Mouse (Mus musculus): Measurements from ENCODE around the gene Chdh. TPM values are rescaled to one million over a fixed set of nuclear protein-coding genes. Genes with fewer than 3 reads are reported as not detected.

The Chdh gene
- polyA plus RNA-seq (2015; fragmentation: Nextera tagmentation; extraction: Ambion mirVana): 0.43 and 0.53 TPM in 2 replicates

DNA sequence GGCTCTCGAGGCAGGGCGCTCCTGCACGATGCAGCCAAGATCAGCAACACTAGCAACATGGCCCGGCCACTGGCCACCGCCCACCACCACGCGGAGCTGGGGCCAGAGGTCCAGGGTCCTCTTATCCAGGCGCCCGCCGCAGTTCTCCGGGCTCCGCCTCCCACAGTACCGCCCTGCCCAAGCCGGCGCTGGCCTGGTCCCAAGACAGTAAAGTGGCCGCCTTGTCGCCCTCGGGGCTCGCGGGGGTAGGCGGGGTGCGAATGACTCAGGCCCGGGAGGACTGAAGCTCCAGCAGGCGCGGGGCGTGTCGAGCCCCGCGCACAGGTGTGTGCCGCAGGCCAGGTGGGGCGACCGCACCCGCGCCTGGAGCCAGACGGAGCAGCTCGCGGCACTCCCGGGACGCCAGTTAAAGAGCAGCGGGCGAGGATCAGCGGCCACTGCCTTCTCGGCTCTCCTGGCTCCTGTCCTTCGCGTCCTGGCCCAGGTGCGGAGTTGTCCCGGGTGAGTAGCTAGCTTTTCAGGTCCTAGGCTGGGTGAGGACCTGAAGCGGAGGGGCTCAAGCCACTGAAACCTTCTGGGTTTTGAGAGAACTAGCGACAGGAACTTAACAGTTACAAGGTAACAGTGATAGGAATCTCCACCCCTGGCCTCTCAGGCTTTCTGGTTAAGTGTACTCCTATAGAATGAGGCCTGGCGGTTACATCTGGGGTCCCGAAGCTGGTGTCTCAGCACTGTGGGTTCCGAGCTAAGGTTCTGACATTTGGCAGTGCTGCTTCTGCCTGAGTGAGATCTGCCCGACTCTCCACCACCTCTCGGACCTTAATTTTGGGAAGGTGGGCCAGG is at the start of gene Chdh, which contains the start of gene Il17rb:
Gene Chdh, plus strand, starts transcription at position 291 of the 843 bp plus-strand sequence.
Gene Il17rb, minus strand, starts transcription at position 164 of the 843 bp plus-strand sequence.
- H3K4me3 ChIP-seq: peak within 1 kb of the TSS; percentile 45
- H3K9me3 ChIP-seq: no peaks in the 10 kb centered on the region
- peak within 1 kb of the TSS; percentile 93 for H3K4me2 ChIP-seq
- ATAC-seq (ENCODE audit: low FRiP score, low read depth): peak; percentile 80
- peaks cover 10% of the 10 kb centered on the region for H3K4me1 ChIP-seq (replicated peaks)
- no peak within 1 kb of the TSS for H3K27ac ChIP-seq (replicated peaks)
- 10% methylated on average over 54 of the region's 54 CpGs for WGBS
- H3K27me3 ChIP-seq: peaks cover 6% of the 10 kb centered on the region; the same call in 1 of the 2 replicates
- peak within 1 kb of the TSS; percentile 32 for H3K9ac ChIP-seq
- no peaks in the 10 kb centered on the region for H3K36me3 ChIP-seq

DNA sequence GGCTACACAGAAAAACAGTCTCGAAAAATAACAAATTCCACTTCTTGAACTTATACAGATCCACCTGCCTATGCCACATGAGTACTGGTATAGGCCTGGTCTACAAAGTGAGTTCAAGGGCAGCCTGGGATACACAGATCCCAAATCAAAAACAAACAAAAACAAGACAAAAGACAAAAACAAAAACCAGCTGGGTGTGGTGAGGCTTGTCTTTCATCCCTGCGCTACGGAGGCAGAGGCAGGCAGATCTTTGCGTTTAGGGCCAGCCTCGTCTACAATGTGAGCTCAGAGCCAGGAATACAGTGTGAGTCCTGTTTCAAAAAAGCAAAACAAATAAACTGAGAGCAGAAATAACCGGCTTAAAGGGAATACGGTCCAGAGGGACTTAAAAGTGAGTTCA is 41.2 kb upstream of the Chdh start:
- H3K4me1 ChIP-seq (replicated peaks): peaks cover 26% of the 10 kb centered on the region
- no peaks in the 10 kb centered on the region for H3K27me3 ChIP-seq
- H3K27ac ChIP-seq (replicated peaks): peak overlapping the region; percentile 78
- 58% methylated on average over 7 of the region's 7 CpGs for WGBS
- ATAC-seq (ENCODE audit: low FRiP score, low read depth): no peak; the same call in none of the 2 replicates
- H3K9me3 ChIP-seq: no peaks in the 10 kb centered on the region
- peak overlapping the region; percentile 66 for H3K4me2 ChIP-seq
- peak overlapping the region; percentile 94 for H3K4me3 ChIP-seq
- H3K36me3 ChIP-seq: peaks cover 20% of the 10 kb centered on the region
- H3K9ac ChIP-seq: peak overlapping the region; percentile 38

DNA sequence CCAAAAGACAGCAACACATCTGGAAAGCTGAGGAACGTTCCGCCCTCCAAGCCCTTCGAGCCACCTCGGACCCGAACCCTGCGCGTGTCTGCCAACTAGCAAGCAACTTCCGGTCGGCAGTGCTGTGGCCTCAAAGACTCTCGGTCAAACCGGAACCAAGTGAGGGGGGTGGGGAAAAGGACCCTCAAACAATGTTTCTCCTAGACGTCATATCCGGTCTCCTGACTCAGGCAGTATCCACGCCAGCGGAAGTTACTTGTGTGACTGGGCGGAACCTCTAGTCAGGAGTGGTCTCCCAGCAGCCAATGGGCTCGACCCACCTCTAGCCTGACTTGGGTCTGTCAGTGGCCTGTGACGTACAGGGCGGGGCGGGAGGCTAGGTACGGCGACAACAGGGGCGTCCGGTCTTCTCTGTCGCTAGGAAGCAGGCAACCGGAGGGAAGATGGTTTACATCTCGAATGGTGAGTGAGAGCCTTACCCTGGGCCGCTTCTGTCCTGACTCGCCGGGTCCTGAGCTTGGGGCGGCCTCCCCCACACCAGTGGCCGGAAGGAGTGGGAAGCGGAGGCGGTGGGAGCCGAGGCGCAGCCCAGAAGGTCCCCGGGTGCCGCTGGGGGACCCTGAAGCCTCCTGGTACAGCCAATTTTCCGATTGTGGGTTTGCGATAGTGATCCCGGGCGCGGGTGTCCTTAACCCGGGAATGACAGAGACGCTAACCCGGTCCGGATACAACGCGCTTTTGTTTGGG is 40.6 kb upstream of the Chdh start, which contains the start of gene Selenok:
Gene Selenok, plus strand, starts transcription at position 234 of the 747 bp plus-strand sequence.
- under 1% methylated on average over 49 of the region's 49 CpGs for WGBS
- Histone ChIP-seq H3K9me3 (no peaks in the 10 kb centered on the region), H3K4me2 (peak within 1 kb of the TSS; percentile 66), H3K9ac (peak within 1 kb of the TSS; percentile 98), H3K4me1 (replicated peaks) (peaks cover 26% of the 10 kb centered on the region), H3K27ac (replicated peaks) (peak within 1 kb of the TSS; percentile 92), H3K36me3 (peaks cover 26% of the 10 kb centered on the region), H3K27me3 (no peaks in the 10 kb centered on the region), H3K4me3 (peak within 1 kb of the TSS; percentile 94)
- ATAC-seq (ENCODE audit: low FRiP score, low read depth): peak; percentile 100

DNA sequence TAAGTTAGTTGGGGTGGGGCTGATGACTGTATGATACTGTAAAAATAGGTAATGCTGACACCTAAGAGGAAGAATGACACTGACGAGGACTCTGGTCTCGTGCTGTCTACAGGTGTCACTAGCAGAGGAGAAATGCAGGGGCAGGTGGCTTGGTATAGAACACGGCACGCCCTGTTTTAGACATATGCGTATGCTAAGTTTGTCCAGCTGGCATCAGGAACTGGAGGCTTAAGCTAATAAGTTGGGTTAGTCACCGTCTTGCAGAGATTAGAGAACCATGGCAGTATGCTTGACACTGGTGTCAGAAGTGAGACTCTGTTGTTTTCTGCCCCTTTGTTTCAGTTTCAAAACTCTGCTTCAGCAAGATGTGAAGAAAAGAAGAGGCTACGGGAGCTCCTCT is 37.4 kb upstream of the Chdh start:
- no peak overlapping the region for H3K9ac ChIP-seq
- H3K4me2 ChIP-seq: no peak overlapping the region
- no peaks in the 10 kb centered on the region for H3K27me3 ChIP-seq
- no peaks in the 10 kb centered on the region for H3K9me3 ChIP-seq
- no peak for ATAC-seq (ENCODE audit: low FRiP score, low read depth)
- peaks cover 54% of the 10 kb centered on the region for H3K36me3 ChIP-seq
- no peak overlapping the region for H3K27ac ChIP-seq (replicated peaks)
- H3K4me3 ChIP-seq: no peak overlapping the region
- H3K4me1 ChIP-seq (replicated peaks): peaks cover 26% of the 10 kb centered on the region
- WGBS: 94% methylated on average over 7 of the region's 7 CpGs

DNA sequence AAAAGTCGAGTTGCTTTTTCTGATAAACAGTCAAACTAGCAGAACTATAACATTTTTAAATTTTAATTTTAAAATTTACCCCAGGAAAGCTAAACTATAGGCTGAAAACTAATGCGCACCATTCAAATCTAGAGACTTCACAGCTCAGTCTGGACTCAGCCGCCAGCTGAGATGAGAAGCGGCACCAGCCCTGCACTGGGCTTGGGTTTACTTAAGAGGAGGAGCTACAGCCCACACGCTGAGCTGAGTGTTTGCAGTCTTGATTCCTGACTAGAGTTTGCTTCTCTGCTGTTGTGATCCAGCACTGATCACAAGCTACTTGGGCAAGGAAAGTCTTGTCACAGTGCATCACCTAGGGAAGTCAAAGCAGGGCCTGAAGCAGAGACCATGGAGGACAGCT is 36.8 kb upstream of the Chdh start:
- H3K27me3 ChIP-seq: no peaks in the 10 kb centered on the region
- no peaks in the 10 kb centered on the region for H3K9me3 ChIP-seq
- H3K4me3 ChIP-seq: no peak overlapping the region
- WGBS: 86% methylated on average over 5 of the region's 5 CpGs
- no peak for ATAC-seq (ENCODE audit: low FRiP score, low read depth)
- H3K36me3 ChIP-seq: peaks cover 54% of the 10 kb centered on the region
- peaks cover 26% of the 10 kb centered on the region for H3K4me1 ChIP-seq (replicated peaks)
- no peak overlapping the region for H3K27ac ChIP-seq (replicated peaks)
- H3K4me2 ChIP-seq: no peak overlapping the region
- no peak overlapping the region for H3K9ac ChIP-seq

DNA sequence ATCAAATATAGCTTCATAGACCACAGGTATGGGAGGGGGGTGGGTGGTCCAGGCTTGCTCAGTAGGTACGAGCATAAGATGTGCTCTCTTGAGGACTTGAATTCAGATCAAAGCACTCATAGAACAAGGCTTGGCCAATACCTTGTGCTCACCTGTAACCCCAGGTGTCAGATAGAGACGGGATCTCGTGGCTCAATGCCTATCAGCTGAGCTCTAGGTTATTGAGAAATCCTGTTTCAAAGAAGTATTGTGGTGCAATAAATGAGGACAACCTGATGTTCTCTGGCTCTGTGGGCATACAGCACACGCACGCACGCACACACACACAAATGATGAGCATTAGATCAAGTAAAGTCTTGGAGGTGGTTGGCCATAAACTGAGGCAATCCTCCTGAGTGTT is 31.9 kb upstream of the Chdh start:
- peaks cover 59% of the 10 kb centered on the region for H3K36me3 ChIP-seq
- no peak overlapping the region for H3K4me3 ChIP-seq
- no peaks in the 10 kb centered on the region for H3K9me3 ChIP-seq

DNA sequence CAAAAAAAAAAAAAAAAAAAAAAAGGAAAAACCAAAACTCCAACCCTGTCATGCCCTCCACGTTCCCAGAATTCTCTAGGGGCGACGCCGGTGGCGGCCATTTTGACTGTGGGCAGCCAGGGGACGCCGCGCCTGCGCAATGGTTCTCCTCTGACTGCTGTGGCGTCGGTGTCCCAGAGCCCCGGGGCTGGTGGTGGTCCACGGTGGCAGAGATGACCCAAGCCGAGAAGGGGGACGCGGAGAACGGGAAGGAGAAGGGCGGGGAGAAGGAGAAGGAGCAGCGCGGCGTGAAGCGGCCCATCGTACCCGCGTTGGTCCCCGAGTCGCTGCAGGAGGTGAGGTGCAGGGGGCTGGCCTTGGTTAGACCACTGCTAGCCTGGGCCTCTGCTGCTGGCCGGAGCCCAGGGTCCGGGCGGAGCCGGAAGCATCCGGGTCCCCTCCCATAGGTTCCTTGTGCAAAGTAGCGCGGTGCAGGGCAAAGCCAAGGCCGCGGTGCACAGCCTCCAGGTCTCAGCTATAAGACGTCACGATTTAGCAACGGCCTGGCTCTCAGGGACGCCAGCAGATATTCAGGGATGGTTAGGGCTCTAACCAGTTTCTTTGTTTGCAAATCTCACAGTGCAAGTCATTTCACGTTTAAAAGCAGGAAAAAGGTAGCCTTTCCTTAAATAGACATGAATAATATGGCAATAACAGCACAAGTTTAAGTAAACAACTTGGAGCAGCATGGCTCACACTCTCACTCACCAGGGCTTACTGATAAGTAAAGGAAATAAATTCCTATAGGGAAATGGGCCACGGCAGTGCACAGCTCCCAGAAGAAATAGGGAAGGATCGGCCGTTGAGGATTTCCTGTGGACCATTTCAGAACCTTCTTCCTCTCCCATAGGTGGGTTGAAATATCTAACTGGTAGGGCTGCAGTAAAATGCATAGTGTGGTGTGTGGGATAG is 30.3 kb upstream of the Chdh start, which contains the start of gene Actr8:
Gene Actr8, plus strand, starts transcription at position 84 of the 951 bp plus-strand sequence.
- peak within 1 kb of the TSS; percentile 75 for H3K9ac ChIP-seq
- 3% methylated on average over 44 of the region's 44 CpGs for WGBS
- H3K9me3 ChIP-seq: no peaks in the 10 kb centered on the region
- peaks cover 59% of the 10 kb centered on the region for H3K36me3 ChIP-seq
- peak within 1 kb of the TSS; percentile 89 for H3K27ac ChIP-seq (replicated peaks)
- peak within 1 kb of the TSS; percentile 65 for H3K4me3 ChIP-seq
- ATAC-seq (ENCODE audit: low FRiP score, low read depth): peak; percentile 94
- H3K4me1 ChIP-seq (replicated peaks): peaks cover 11% of the 10 kb centered on the region
- peak within 1 kb of the TSS; percentile 83 for H3K4me2 ChIP-seq
- no peaks in the 10 kb centered on the region for H3K27me3 ChIP-seq

More for the DNA sequence above, 31.9 kb upstream of the Chdh start:
- WGBS: over 99% methylated on average over 6 of the region's 6 CpGs
- Histone ChIP-seq H3K4me1 (replicated peaks) (peaks cover 11% of the 10 kb centered on the region), H3K4me2 (no peak overlapping the region), H3K27me3 (no peaks in the 10 kb centered on the region), H3K9ac (no peak overlapping the region), H3K27ac (replicated peaks) (no peak overlapping the region)
- no peak for ATAC-seq (ENCODE audit: low FRiP score, low read depth)

DNA sequence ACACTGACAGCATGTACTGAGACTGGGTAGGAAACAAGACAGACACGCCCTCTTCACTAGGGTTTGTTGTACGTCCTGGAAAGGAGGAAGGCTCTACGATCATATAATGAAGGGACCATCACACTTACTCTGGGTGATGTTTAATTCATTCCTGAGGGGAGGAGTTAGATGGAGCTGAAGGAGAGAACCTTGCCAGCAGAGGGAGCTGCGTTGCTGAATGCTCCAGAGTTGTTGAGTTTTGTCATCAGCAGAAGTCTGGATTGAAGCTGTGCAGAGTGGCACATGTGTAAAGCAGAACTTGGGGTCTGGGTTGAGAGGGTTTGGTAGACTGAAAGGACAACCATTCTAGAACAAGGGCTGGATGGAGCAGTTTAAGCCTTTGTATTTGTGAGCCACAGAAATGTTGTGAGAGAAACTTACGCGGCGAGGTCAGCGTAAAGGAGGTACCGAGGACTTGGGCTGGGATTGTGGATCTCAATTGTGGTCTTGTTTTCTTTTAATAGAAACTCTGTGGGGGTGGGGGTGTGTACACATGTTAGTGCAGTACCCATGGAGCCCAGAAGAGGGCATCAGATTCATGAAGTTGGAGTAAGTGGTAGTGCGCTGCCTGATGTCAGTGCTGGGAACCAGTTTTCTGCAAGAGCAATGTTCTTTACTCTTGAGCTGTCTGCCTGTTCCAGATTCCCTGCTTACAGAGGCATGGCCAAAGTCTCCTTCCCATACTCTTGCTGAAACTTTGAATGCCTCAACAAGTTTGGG is 28.2 kb upstream of the Chdh start:
- Histone ChIP-seq H3K27me3 (no peaks in the 10 kb centered on the region), H3K4me1 (replicated peaks) (peaks cover 11% of the 10 kb centered on the region), H3K9me3 (no peaks in the 10 kb centered on the region), H3K36me3 (peaks cover 62% of the 10 kb centered on the region), H3K27ac (replicated peaks) (no peak overlapping the region), H3K4me3 (no peak overlapping the region), H3K9ac (no peak overlapping the region), H3K4me2 (no peak overlapping the region)
- WGBS: 96% methylated on average over 10 of the region's 10 CpGs
- ATAC-seq (ENCODE audit: low FRiP score, low read depth): no peak

DNA sequence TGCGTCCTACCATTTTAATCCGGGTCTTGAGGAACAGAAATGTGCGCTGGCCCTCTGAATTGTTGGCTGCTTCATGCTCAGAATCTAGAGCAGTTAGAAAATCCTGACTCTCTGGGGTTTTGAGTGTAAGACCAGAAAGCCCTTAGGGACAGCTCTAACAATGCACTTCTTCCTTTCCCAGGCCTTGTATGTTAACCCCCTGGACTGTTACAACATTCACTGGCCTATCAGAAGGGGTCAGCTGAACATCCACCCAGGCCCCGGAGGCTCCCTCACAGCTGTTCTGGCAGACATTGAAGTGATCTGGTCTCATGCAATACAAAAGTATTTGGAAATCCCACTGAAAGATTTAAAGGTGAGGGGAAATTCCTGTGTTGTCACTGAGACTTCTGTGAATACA is 22.7 kb upstream of the Chdh start:
- no peak for ATAC-seq (ENCODE audit: low FRiP score, low read depth)
- H3K4me3 ChIP-seq: no peak overlapping the region
- no peaks in the 10 kb centered on the region for H3K9me3 ChIP-seq
- H3K4me1 ChIP-seq (replicated peaks): no peaks in the 10 kb centered on the region
- H3K27me3 ChIP-seq: no peaks in the 10 kb centered on the region
- WGBS: 93% methylated on average over 4 of the region's 4 CpGs
- peaks cover 99% of the 10 kb centered on the region for H3K36me3 ChIP-seq
- no peak overlapping the region for H3K4me2 ChIP-seq
- no peak overlapping the region for H3K9ac ChIP-seq
- no peak overlapping the region for H3K27ac ChIP-seq (replicated peaks)

DNA sequence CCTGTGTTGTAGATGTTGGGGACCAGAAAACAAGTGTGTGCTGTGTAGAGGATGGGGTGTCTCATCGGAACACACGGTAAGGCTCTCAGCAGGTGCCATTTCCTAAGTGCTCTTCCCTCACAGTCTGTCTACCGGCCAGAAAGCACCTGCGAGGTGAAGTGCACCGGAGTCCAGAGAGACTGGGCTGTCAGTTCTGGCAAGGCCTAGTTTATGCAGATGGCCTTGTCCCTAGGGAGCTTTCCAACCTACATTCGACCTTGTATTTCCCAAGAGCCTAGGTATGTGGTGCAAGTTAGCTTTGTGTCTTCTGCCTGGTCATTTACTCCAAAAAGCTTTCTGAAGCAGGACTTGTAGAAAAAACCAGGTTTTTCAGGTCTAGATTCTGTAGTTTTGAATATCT is 21.5 kb upstream of the Chdh start:
- no peak overlapping the region for H3K27ac ChIP-seq (replicated peaks)
- ATAC-seq (ENCODE audit: low FRiP score, low read depth): no peak
- 97% methylated on average over 6 of the region's 6 CpGs for WGBS
- no peak overlapping the region for H3K4me3 ChIP-seq
- no peaks in the 10 kb centered on the region for H3K4me1 ChIP-seq (replicated peaks)
- peaks cover 99% of the 10 kb centered on the region for H3K36me3 ChIP-seq
- H3K4me2 ChIP-seq: no peak overlapping the region
- H3K27me3 ChIP-seq: no peaks in the 10 kb centered on the region
- H3K9ac ChIP-seq: no peak overlapping the region
- no peaks in the 10 kb centered on the region for H3K9me3 ChIP-seq

DNA sequence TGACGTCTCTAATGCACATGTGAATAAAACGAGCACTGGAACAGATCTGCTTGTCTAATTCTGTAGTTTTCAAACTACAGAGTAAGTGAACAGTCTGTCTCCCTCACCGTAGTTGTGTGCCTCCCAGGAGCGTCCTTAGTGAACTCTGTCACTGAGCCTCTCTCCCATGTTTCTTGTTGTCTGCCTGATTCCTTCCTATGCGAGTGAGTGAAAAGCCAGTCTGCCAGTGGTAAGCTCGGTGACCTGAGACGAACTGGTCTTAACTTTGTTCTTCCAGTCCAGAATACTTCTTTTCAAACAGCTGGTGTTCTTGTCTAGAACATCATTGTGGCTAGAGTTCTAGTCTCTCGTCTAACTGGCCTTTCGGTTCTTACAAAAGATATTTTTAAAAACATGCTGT is 21.1 kb upstream of the Chdh start:
- WGBS: 93% methylated on average over 9 of the region's 9 CpGs
- ATAC-seq (ENCODE audit: low FRiP score, low read depth): no peak
- no peak overlapping the region for H3K27ac ChIP-seq (replicated peaks)

More for the DNA sequence above, 21.1 kb upstream of the Chdh start:
- Histone ChIP-seq H3K4me2 (no peak overlapping the region), H3K4me3 (no peak overlapping the region), H3K4me1 (replicated peaks) (no peaks in the 10 kb centered on the region), H3K9me3 (no peaks in the 10 kb centered on the region), H3K9ac (no peak overlapping the region), H3K27me3 (no peaks in the 10 kb centered on the region), H3K36me3 (peaks cover 99% of the 10 kb centered on the region)

Data from hindbrain, embryonic 15.5 days (tissue).